Mouse (Mus musculus): Measurements from ENCODE around the gene Wdr24.

Wdr24 gene

GRCm38 (mm10) chr17:25877025-25877424, 53.6 kb downstream of the Wdr24 start:
- no peak for DNase-seq (ENCODE audit: low read depth, low spot score)

GRCm38 (mm10) chr17:25877741-25878610, 54.5 kb downstream of the Wdr24 start:
- DNase-seq (ENCODE audit: low read depth, low spot score) = no peak

Measured in A20 (cell line).